Mouse (Mus musculus): ENCODE measurements at regions not wholly inside any gene's neighbourhood (a gene's known extent, or its start where the extent isn't known, plus 50 kb on each side); places are given as distances from the start of the nearest gene placed in this dataset.
"Not testable (repeated sequence)": the region's sequence is repeated elsewhere in the genome, so short reads cannot be mapped to it uniquely, and the experiment has no call there.

- no peak overlapping the region for H3K4me3 ChIP-seq (replicated peaks)
Observed at GRCm38 (mm10) chr4:23341240-23341639, 853.1 kb upstream of the Pou3f2 start.

GRCm38 (mm10) chr4:23338481-23338880 is 850.3 kb upstream of the Pou3f2 start:
- ATAC-seq (ENCODE audit: insufficient read depth, low FRiP score, low read depth): no peak
- Histone ChIP-seq H3K9ac (no peak overlapping the region), H3K4me2 (no peak overlapping the region), H3K36me3 (no peaks in the 10 kb centered on the region), H3K4me3 (replicated peaks) (no peak overlapping the region), H3K9me3 (no peaks in the 10 kb centered on the region), H3K27ac (no peak overlapping the region), H3K27me3 (replicated peaks) (no peaks in the 10 kb centered on the region), H3K4me1 (no peaks in the 10 kb centered on the region)
- WGBS: 82% methylated on average over 5 of the region's 5 CpGs

More at GRCm38 (mm10) chr4:23341240-23341639, 853.1 kb upstream of the Pou3f2 start:
- Histone ChIP-seq H3K4me2 (no peak overlapping the region), H3K36me3 (no peaks in the 10 kb centered on the region), H3K27ac (no peak overlapping the region), H3K4me1 (no peaks in the 10 kb centered on the region), H3K27me3 (replicated peaks) (no peaks in the 10 kb centered on the region), H3K9me3 (no peaks in the 10 kb centered on the region), H3K9ac (no peak overlapping the region)
- 65% methylated on average over 8 of the region's 8 CpGs for WGBS
- no peak for ATAC-seq (ENCODE audit: insufficient read depth, low FRiP score, low read depth)

DNA sequence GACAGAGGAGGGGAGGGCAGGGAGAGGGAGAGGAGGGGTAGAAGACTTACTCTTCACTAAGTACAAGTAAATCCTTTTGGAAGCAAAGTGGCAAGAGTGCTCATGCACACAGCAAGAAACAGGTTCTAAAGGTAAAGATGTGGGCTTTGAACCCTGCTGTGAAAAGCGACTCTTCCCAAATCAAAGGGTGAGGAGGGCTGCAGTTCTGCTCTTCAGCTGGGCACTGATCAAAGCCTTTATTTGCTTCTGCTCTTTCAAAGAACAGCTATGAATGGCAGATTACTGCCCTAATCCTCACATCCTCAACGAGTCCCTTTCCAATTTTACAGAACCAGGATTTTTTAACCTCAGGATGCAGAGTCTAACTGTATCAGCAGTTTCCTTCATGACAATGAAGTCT is 812.5 kb upstream of the Pou3f2 start:
- no peak overlapping the region for H3K9ac ChIP-seq
- H3K4me2 ChIP-seq: no peak overlapping the region
- H3K27ac ChIP-seq: no peak overlapping the region
- ATAC-seq (ENCODE audit: insufficient read depth, low FRiP score, low read depth): no peak
- no peaks in the 10 kb centered on the region for H3K27me3 ChIP-seq (replicated peaks)
- no peaks in the 10 kb centered on the region for H3K4me1 ChIP-seq
- no peaks in the 10 kb centered on the region for H3K9me3 ChIP-seq
- no peak overlapping the region for H3K4me3 ChIP-seq (replicated peaks)
- no peaks in the 10 kb centered on the region for H3K36me3 ChIP-seq
- WGBS: 17% methylated on average over 2 of the region's 2 CpGs

GRCm38 (mm10) chr4:23280087-23280486 is 791.9 kb upstream of the Pou3f2 start:
- Histone ChIP-seq H3K27ac (no peak overlapping the region), H3K4me3 (replicated peaks) (no peak overlapping the region), H3K27me3 (replicated peaks) (no peaks in the 10 kb centered on the region), H3K9ac (no peak overlapping the region), H3K4me1 (no peaks in the 10 kb centered on the region), H3K36me3 (no peaks in the 10 kb centered on the region), H3K4me2 (no peak overlapping the region), H3K9me3 (no peaks in the 10 kb centered on the region)
- no peak for ATAC-seq (ENCODE audit: insufficient read depth, low FRiP score, low read depth)
- WGBS: 57% methylated on average over 6 of the region's 6 CpGs

DNA sequence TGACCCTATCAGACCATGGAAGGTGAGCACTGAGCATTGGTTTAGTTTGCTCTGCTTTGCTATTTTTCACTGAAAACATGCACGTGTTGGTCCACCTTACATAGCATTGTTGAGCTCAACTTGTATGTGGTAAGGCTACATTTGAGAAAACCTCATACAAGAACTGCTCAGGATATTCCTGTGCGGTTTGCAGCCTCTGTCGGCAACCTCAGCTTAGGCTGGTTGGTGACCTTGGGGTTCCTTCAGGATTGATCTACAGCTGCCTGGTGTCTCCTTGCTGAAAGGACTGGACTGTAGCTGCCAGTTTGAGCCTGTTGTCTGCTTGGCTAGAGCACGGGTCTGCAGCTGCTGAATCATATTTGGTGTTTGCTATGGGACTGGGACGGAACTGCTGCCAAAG is 787.0 kb upstream of the Pou3f2 start:
- no peaks in the 10 kb centered on the region for H3K36me3 ChIP-seq
- no peak overlapping the region for H3K4me3 ChIP-seq (replicated peaks)
- ATAC-seq (ENCODE audit: insufficient read depth, low FRiP score, low read depth): no peak
- no peak overlapping the region for H3K4me2 ChIP-seq
- 59% methylated on average over 5 of the region's 5 CpGs for WGBS
- H3K9ac ChIP-seq: no peak overlapping the region
- no peaks in the 10 kb centered on the region for H3K4me1 ChIP-seq
- H3K27ac ChIP-seq: no peak overlapping the region
- no peaks in the 10 kb centered on the region for H3K27me3 ChIP-seq (replicated peaks)
- H3K9me3 ChIP-seq: no peaks in the 10 kb centered on the region

DNA sequence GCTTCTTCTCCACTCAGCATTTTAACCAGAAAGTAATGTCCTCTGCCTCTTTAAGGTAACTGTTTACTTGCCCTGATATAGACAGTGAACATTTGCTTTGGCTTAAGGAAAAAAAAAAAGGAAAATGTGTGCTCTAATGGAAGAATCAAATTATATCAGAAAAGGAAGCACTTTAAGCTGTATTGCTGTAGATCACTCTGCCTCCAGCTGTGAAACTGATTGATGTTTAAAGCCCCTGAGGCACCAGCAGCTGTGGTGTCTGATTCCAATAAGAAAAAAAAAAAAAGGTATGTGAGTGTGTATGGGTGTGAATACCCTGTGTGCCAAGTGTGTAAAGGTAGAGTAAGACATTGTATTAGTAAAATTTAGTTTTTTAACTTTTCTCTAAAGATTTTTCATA is 783.8 kb upstream of the Pou3f2 start:
- Histone ChIP-seq H3K4me3 (replicated peaks) (no peak overlapping the region), H3K27ac (no peak overlapping the region), H3K4me1 (no peaks in the 10 kb centered on the region), H3K27me3 (replicated peaks) (no peaks in the 10 kb centered on the region), H3K36me3 (no peaks in the 10 kb centered on the region), H3K9me3 (no peaks in the 10 kb centered on the region), H3K9ac (no peak overlapping the region), H3K4me2 (no peak overlapping the region)
- no peak for ATAC-seq (ENCODE audit: insufficient read depth, low FRiP score, low read depth)

- Histone ChIP-seq H3K4me1 (no peaks in the 10 kb centered on the region), H3K9ac (no peak overlapping the region), H3K27me3 (replicated peaks) (no peaks in the 10 kb centered on the region), H3K4me3 (replicated peaks) (no peak overlapping the region), H3K36me3 (no peaks in the 10 kb centered on the region), H3K9me3 (no peaks in the 10 kb centered on the region), H3K27ac (no peak overlapping the region), H3K4me2 (no peak overlapping the region)
- no peak for ATAC-seq (ENCODE audit: insufficient read depth, low FRiP score, low read depth)
- WGBS: 86% methylated on average over 4 of the region's 4 CpGs
Observed at GRCm38 (mm10) chr4:23260371-23260770, 772.2 kb upstream of the Pou3f2 start.

DNA sequence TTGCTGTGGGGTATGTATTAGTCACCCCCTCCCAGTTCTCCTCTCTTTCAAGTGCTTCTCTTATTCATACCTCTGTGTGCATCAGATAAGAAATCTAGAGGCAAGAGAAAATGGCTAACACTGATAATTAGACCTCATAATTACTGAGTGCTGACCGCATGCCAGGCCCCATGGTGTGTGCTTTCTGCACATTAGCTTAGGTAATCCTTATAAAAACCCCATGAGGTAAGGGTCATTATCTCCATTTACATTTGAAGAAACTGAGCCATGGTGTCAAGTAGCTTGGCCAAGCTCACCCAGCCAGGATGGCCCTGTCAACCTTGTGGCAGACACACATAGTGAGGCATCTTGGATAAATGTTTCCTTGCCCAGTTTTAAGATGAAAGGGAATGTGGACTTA is 746.8 kb upstream of the Pou3f2 start:
- H3K9me3 ChIP-seq: no peaks in the 10 kb centered on the region
- H3K4me3 ChIP-seq (replicated peaks): no peak overlapping the region
- no peaks in the 10 kb centered on the region for H3K36me3 ChIP-seq
- H3K9ac ChIP-seq: no peak overlapping the region
- no peak for ATAC-seq (ENCODE audit: insufficient read depth, low FRiP score, low read depth)
- no peak overlapping the region for H3K4me2 ChIP-seq
- WGBS: 73% methylated on average over 1 of the region's 1 CpGs
- no peaks in the 10 kb centered on the region for H3K27me3 ChIP-seq (replicated peaks)
- no peak overlapping the region for H3K27ac ChIP-seq
- no peaks in the 10 kb centered on the region for H3K4me1 ChIP-seq

GRCm38 (mm10) chr4:23194756-23195155 is 706.6 kb upstream of the Pou3f2 start:
- not testable (repeated sequence) for H3K9ac ChIP-seq; H3K4me1 ChIP-seq; H3K4me3 ChIP-seq (replicated peaks); H3K4me2 ChIP-seq; H3K9me3 ChIP-seq; H3K27ac ChIP-seq; H3K36me3 ChIP-seq; H3K27me3 ChIP-seq (replicated peaks); ATAC-seq (ENCODE audit: insufficient read depth, low FRiP score, low read depth)
- WGBS: 83% methylated on average over 1 of the region's 1 CpGs

DNA sequence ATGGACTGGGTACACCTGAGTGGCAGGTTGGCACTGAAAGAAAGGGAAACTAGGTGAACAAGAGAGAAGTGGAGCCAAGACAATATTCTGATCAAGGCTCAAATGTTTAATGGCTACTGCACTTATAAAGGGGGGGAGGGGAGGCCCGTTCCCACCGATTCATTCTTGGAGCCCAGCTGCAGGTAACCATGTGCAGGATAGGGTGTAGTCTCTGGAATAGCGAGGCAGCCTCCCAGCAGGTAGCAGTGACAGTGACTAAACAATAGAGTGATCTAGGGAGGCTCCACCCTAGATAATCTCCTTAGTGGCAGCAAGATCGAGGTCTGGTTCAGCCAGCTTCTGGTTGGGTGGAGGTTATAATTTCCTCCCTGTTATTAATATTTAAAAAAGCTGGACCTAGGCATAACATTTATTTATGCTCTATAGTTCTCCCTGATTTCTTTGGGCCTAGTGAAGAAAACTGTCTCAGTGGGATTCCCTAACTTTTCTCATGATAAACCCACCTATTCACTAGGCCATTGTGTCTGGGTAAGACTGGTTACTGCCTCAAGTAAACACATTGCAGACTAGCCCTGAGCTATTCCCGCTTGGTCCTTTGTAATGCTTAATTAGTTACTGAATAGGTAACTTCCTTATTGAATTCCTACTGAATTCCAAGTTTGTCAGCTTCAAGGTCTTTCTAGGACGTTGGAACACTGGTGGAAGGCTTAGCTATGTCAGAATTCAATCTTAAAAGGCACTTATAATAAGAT is 705.4 kb upstream of the Pou3f2 start:
- Histone ChIP-seq H3K9ac (no peak overlapping the region), H3K4me1 (no peaks in the 10 kb centered on the region), H3K9me3 (no peaks in the 10 kb centered on the region), H3K27ac (no peak overlapping the region), H3K4me2 (no peak overlapping the region), H3K4me3 (replicated peaks) (no peak overlapping the region), H3K27me3 (replicated peaks) (no peaks in the 10 kb centered on the region), H3K36me3 (no peaks in the 10 kb centered on the region)
- no peak for ATAC-seq (ENCODE audit: insufficient read depth, low FRiP score, low read depth)
- WGBS: 70% methylated on average over 6 of the region's 6 CpGs

DNA sequence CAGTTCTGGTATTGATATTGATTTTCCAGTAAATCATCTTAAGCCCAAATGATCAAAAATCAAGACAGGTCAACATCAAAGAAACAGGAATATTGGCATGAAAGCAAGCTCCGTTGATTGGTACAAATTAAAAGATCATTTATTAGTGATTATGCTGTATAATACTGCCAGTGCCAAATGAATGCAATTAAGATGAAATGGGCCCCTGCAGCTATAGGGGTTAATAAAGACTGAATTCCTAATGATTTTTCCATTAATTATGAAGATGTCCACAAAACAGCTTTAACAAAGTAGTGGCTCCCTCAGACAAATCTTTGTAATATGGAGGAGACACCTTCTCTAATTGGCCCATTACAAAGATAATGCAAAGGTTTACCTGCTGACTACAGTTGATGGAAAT is 685.6 kb upstream of the Pou3f2 start:
- Histone ChIP-seq H3K9me3 (no peaks in the 10 kb centered on the region), H3K36me3 (no peaks in the 10 kb centered on the region), H3K27me3 (replicated peaks) (no peaks in the 10 kb centered on the region), H3K4me3 (replicated peaks) (no peak overlapping the region), H3K4me2 (no peak overlapping the region), H3K9ac (no peak overlapping the region), H3K27ac (no peak overlapping the region), H3K4me1 (no peaks in the 10 kb centered on the region)
- WGBS: 82% methylated on average over 1 of the region's 1 CpGs
- ATAC-seq (ENCODE audit: insufficient read depth, low FRiP score, low read depth): no peak

DNA sequence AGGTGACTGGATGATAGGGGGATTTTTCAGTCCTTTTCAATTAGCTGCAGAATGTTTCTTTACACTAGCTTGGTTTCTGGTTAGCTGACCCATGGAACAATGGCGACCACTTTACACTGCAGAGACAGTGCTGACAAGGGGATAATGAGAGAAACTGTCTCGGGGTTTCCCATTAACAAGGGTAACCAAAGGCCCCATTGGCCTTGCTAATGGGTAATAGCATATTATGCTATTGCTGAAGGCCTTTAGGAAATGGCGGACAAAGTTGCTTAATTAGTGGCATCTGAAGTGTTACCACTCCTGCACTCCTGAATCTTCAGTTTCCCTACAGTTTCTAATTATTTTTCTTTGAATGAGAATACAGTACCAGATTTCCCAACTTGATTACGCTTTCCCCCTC is 685.2 kb upstream of the Pou3f2 start:
- Histone ChIP-seq H3K27ac (no peak overlapping the region), H3K4me3 (replicated peaks) (no peak overlapping the region), H3K9ac (no peak overlapping the region), H3K9me3 (no peaks in the 10 kb centered on the region), H3K27me3 (replicated peaks) (no peaks in the 10 kb centered on the region), H3K36me3 (no peaks in the 10 kb centered on the region), H3K4me2 (no peak overlapping the region), H3K4me1 (no peaks in the 10 kb centered on the region)
- 76% methylated on average over 4 of the region's 4 CpGs for WGBS
- no peak for ATAC-seq (ENCODE audit: insufficient read depth, low FRiP score, low read depth)

Data from stomach, embryonic 15.5 days (tissue).